In the genomic region with DNA sequence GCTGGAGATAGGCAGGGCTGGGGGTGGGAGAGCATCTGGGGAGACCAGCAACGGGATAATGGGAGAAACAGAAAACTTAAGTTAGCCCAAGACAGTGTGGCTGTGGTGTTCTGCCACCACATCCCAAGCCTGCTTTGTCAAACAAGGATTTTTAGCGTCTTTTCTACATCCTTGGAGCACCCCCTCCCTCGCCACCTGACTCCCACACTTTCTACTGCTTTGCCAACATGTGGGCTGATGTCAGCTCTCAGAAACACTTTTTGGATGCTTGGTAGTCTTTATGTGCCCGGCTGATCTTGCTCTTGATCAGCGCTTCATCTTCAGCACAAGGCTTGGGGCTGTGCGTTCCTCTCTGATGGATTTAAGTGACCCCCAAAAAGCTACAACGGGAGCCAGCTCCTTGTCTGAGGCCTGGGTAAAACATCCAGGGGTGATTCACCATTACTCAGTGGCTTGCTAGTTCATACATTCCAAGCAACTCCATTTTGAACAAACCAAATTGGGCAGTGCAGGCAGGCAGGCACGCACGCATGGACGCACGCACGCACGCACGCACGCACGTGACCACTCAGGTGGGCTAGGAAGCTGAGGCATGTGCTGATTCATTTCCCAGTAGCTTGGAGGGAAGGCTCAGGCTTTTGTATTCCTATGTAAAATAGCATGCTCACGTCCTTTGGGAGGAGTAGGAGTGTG, we compare ENCODE assay signal across 8 mouse cellular contexts.
DNase-seq lines count a peak whose midpoint lies in the region; ATAC-seq and TF ChIP-seq lines count a peak whose summit lies in the region.
"Had no signal": no experiment of that assay in that cellular context is flagged by ENCODE, and none has a peak within 500 bp of the region (broad histone marks: within the 10 kb centered on the region; RNA-seq: fewer than 3 reads in every experiment).

No protein-coding gene starts in this region.

- peaks cover 2% of the 10 kb centered on the region for H3K4me1 ChIP-seq in testis, adult 2 months (ENCODE audit: control insufficient read depth, insufficient read depth, low read length)
- peaks cover 21% of the 10 kb centered on the region for H3K4me1 ChIP-seq in forebrain, embryonic 16.5 days (replicated peaks; ENCODE audit: control insufficient read depth, insufficient read depth, low read length)
- H3K4me1 ChIP-seq in intestine, embryonic 16.5 days (ENCODE audit: control insufficient read depth, insufficient read depth, low read length) = no peaks in the 10 kb centered on the region

- WGBS in forebrain, embryonic 16.5 days = 63% methylated on average over 17 of the region's 17 CpGs
- 88% methylated on average over 17 of the region's 17 CpGs for WGBS in intestine, embryonic 16.5 days

- no peak for TF ChIP-seq CTCF in testis, adult 2 months (IDR thresholded peaks at IDR 0.05; ENCODE audit: control insufficient read depth, insufficient read depth, insufficient replicate concordance, low read depth, low read length)

- no peak overlapping the region for H3K4me2 ChIP-seq in forebrain, embryonic 16.5 days (ENCODE audit: low read length)
- no peak overlapping the region for H3K4me2 ChIP-seq in intestine, embryonic 16.5 days (ENCODE audit: low read depth, low read length)

- TF ChIP-seq POLR2A in testis, adult 2 months (IDR thresholded peaks at IDR 0.05; ENCODE audit: control insufficient read depth, low read depth, low read length) = no peak

- H3K27me3 ChIP-seq in testis, adult 2 months (ENCODE audit: control insufficient read depth, insufficient read depth, low read length) = no peaks in the 10 kb centered on the region
- H3K27me3 ChIP-seq in forebrain, embryonic 16.5 days (replicated peaks; ENCODE audit: control insufficient read depth, insufficient read depth, low read length) = no peaks in the 10 kb centered on the region
- H3K27me3 ChIP-seq in intestine, embryonic 16.5 days (replicated peaks; ENCODE audit: control insufficient read depth, insufficient read depth, low read length) = no peaks in the 10 kb centered on the region

- no peak overlapping the region for H3K9ac ChIP-seq in forebrain, embryonic 16.5 days (replicated peaks; ENCODE audit: low read depth, low read length)
- H3K9ac ChIP-seq in intestine, embryonic 16.5 days (ENCODE audit: low read depth, low read length) = no peak overlapping the region

- no peak overlapping the region for H3K27ac ChIP-seq in testis, adult 2 months (ENCODE audit: control insufficient read depth, insufficient read depth, low read depth, low read length)
- H3K27ac ChIP-seq in forebrain, embryonic 16.5 days (ENCODE audit: low read length) = peak overlapping the region; percentile 50
- no peak overlapping the region for H3K27ac ChIP-seq in intestine, embryonic 16.5 days (ENCODE audit: low read length)

- DNase-seq in testis, postnatal 10 days (ENCODE audit: low spot score) = no peak
- DNase-seq in left cerebral cortex, postnatal 25 days (ENCODE audit: low spot score in 2 of 2) = peak; percentile 71 to 82
- no peak for DNase-seq in liver
- no peak for DNase-seq in urinary bladder, postnatal 25 days (ENCODE audit: low spot score)
- DNase-seq: kidney, postnatal 36 days had no signal

- H3K4me3 ChIP-seq in testis, adult 2 months (ENCODE audit: control insufficient read depth, low read depth, low read length) = peak overlapping the region; percentile 1; the same call in 1 of the 2 replicates
- no peak overlapping the region for H3K4me3 ChIP-seq in forebrain, embryonic 16.5 days (replicated peaks; ENCODE audit: low read length)
- no peak overlapping the region for H3K4me3 ChIP-seq in intestine, embryonic 16.5 days (ENCODE audit: low read length)

- ATAC-seq in forebrain, embryonic 16.5 days = peak; percentile 29
- no peak for ATAC-seq in intestine, embryonic 16.5 days

- no peaks in the 10 kb centered on the region for H3K9me3 ChIP-seq in forebrain, embryonic 16.5 days (ENCODE audit: control insufficient read depth, low read length)
- H3K9me3 ChIP-seq in intestine, embryonic 16.5 days (ENCODE audit: control insufficient read depth, low read length) = no peaks in the 10 kb centered on the region

- no peaks in the 10 kb centered on the region for H3K36me3 ChIP-seq in testis, adult 2 months (ENCODE audit: control insufficient read depth, insufficient read depth, low read length)
- H3K36me3 ChIP-seq in forebrain, embryonic 16.5 days (ENCODE audit: control insufficient read depth, insufficient read depth) = no peaks in the 10 kb centered on the region
- H3K36me3 ChIP-seq in intestine, embryonic 16.5 days (ENCODE audit: control insufficient read depth, insufficient read depth, low read length) = no peaks in the 10 kb centered on the region

- intact Hi-C loops in left cerebral cortex, postnatal 25 days (cut with DNase I) = loop anchor here (1.0 to 5.0 kb wide), 3 partner anchors 20 to 135 kb away; no protein-coding TSS in a partner anchor

Comparison
In these comparisons a context has a peak if more than half of its experiments do, and no peak if none do; other contexts are left out.
1. DNase-seq: peak in left cerebral cortex, postnatal 25 days (2 of 2); none in testis, postnatal 10 days (single experiment), liver (single experiment) and urinary bladder, postnatal 25 days (single experiment).